Mouse (Mus musculus) spleen, adult 2 months (tissue): ENCODE measurements around the gene Crygb. TPM values are rescaled to one million over a fixed set of nuclear protein-coding genes. Genes with fewer than 3 reads are reported as not detected.

Experiments used
- DNase-seq, 2 experiments: peaks; one replicate each; pipeline versions ENCODE4 v3.0.0 to v3.0.0-alpha.2; 2012 to 2021; ENCODE audit warnings: low spot score in 2 of 2, low read depth in 1 of 2
- H3K27ac ChIP-seq: fragments of 200-500 bp; 2 replicates; pipeline ENCODE4 v1.5.1; 2012; ENCODE audit warnings: low read length, inconsistent platforms; ENCODE audit not compliant: insufficient read depth
- H3K27me3 ChIP-seq: fragments of 200-500 bp; 2 replicates; pipeline ENCODE4 v1.6.1; 2012; ENCODE audit warnings: mild to moderate bottlenecking, moderate library complexity, low read length, inconsistent platforms; ENCODE audit not compliant: control insufficient read depth, insufficient read depth
- H3K36me3 ChIP-seq: fragments of 200-500 bp; 2 replicates; pipeline ENCODE4 v1.6.1; 2012; ENCODE audit warnings: mild to moderate bottlenecking, low read length, inconsistent platforms; ENCODE audit not compliant: control insufficient read depth, insufficient read depth
- H3K4me1 ChIP-seq: fragments of 200-500 bp; 2 replicates; pipeline ENCODE4 v1.6.1; 2011; ENCODE audit warnings: inconsistent platforms; ENCODE audit not compliant: control insufficient read depth, insufficient read depth, insufficient read length
- H3K4me3 ChIP-seq: fragments of 200-500 bp; 2 replicates; pipeline ENCODE4 v1.5.1; 2011; ENCODE audit warnings: mild to moderate bottlenecking, inconsistent platforms; ENCODE audit not compliant: insufficient read depth, insufficient read length; ENCODE audit errors: extremely low read depth
- CTCF ChIP-seq: fragments of 200-500 bp; IDR thresholded peaks from 2 replicates; pipeline ENCODE4 v1.5.1; 2011; ENCODE audit warnings: mild to moderate bottlenecking, inconsistent platforms; ENCODE audit not compliant: insufficient read depth, insufficient read length, insufficient replicate concordance; ENCODE audit errors: extremely low read depth
- POLR2A ChIP-seq: fragments of 200-500 bp; IDR thresholded peaks from 2 replicates; pipeline ENCODE4 v1.6.1; 2011; ENCODE audit warnings: low read depth, low read length, inconsistent platforms
- WGBS: fragments of 180-500 bp; shearing (Covaris S2); methylation state at CpG from one replicate; pipeline ENCODE4 v1.1.7; 2018; 5-methylcytosine and 5-hydroxymethylcytosine counted together
- polyA plus RNA-seq: library from polyadenylated mRNA; depleted of rRNA; stranded (reverse); fragments of >200 nt; gene quantifications from 2 replicates; pipeline ENCODE4 v1.2.3, GENCODE M21; 2012; rRNA removed

Gene Crygb
- polyA plus RNA-seq, 1 experiment = not detected

- no peak overlapping the region for H3K27ac ChIP-seq
- WGBS = 68% methylated on average over 3 of the region's 3 CpGs
- H3K27me3 ChIP-seq = no peaks in the 10 kb centered on the region
- DNase-seq = no peak
- no peak overlapping the region for H3K4me3 ChIP-seq
- no peaks in the 10 kb centered on the region for H3K4me1 ChIP-seq
- TF ChIP-seq POLR2A = no peak
- no peak for TF ChIP-seq CTCF
- H3K36me3 ChIP-seq = no peaks in the 10 kb centered on the region
These were observed 46.6 kb downstream of the Crygb start for GRCm38 (mm10) chr1:65035513-65035912.

GRCm38 (mm10) chr1:65032641-65033040, 49.4 kb downstream of the Crygb start, which contains the start of gene Akr1cl:
Gene Akr1cl, minus strand, starts transcription at chr1:65032759.
- Histone ChIP-seq H3K4me3 (no peak within 1 kb of the TSS), H3K36me3 (no peaks in the 10 kb centered on the region), H3K27me3 (no peaks in the 10 kb centered on the region), H3K4me1 (no peaks in the 10 kb centered on the region), H3K27ac (no peak within 1 kb of the TSS)
- TF ChIP-seq CTCF (no peak), POLR2A (no peak)
- DNase-seq = no peak

Other genes with a start within 250 kb of the Crygb start
- 10.8 and 11.7 TPM in 2 replicates for gene Plekhm3, start 125.5 kb downstream of the Crygb start, polyA plus RNA-seq
- 0.11 and 0.26 TPM in 2 replicates for gene Akr1cl, start 49.5 kb downstream of the Crygb start, polyA plus RNA-seq
- 0.22 TPM in 1 of 2 replicates, not detected in the other for gene Cryge, start 31.1 kb downstream of the Crygb start, polyA plus RNA-seq
- not detected in 2 replicates for gene Crygd, start 18.8 kb downstream of the Crygb start, polyA plus RNA-seq
- gene Crygc, start 8.6 kb downstream of the Crygb start, polyA plus RNA-seq = not detected in 2 replicates
- not detected in 2 replicates for gene Cryga, start 21.1 kb upstream of the Crygb start, polyA plus RNA-seq
- gene Gm28845, start 37.3 kb upstream of the Crygb start, polyA plus RNA-seq = not detected in 2 replicates
- not detected in 2 replicates for gene D630023F18Rik, start 40.9 kb upstream of the Crygb start, polyA plus RNA-seq
- gene Idh1, start 104.2 kb upstream of the Crygb start, polyA plus RNA-seq = 6.8 and 8.6 TPM in 2 replicates
- gene Pikfyve, start 104.4 kb upstream of the Crygb start, polyA plus RNA-seq = 4.7 and 6.2 TPM in 2 replicates
- not detected in 2 replicates for gene Pth2r, start 199.8 kb upstream of the Crygb start, polyA plus RNA-seq